Mouse (Mus musculus): ENCODE results near the gene Fcgr1. TPM values are rescaled to one million over a fixed set of nuclear protein-coding genes. Genes with fewer than 3 reads are reported as not detected.
"Not testable (repeated sequence)": the region's sequence is repeated elsewhere in the genome, so short reads cannot be mapped to it uniquely, and the experiment has no call there.

The Fcgr1 gene
- polyA plus RNA-seq, 1 experiment = not detected

GRCm38 (mm10) chr3:96273591-96274465 is 19.9 kb downstream of the Fcgr1 start:
- Histone ChIP-seq H3K27ac (ENCODE audit: insufficient read depth, low read length) (no peak overlapping the region), H3K27me3 (ENCODE audit: control insufficient read depth, insufficient read depth, low read length, poor library complexity, severe bottlenecking) (no peaks in the 10 kb centered on the region), H3K9ac (ENCODE audit: low read depth, poor library complexity, severe bottlenecking) (no peak overlapping the region), H3K36me3 (ENCODE audit: control insufficient read depth, insufficient read depth, low read length, poor library complexity, severe bottlenecking) (no peaks in the 10 kb centered on the region), H3K4me1 (ENCODE audit: control insufficient read depth, insufficient read depth, low read length) (no peaks in the 10 kb centered on the region), H3K9me3 (replicated peaks; ENCODE audit: control insufficient read depth, insufficient read depth, low read length, poor library complexity, severe bottlenecking) (no peaks in the 10 kb centered on the region), H3K4me3 (ENCODE audit: low read depth, low read length) (no peak overlapping the region)
- TF ChIP-seq EP300 (IDR thresholded peaks at IDR 0.05; ENCODE audit: insufficient read depth, low read depth, low read length) = no peak
- TF ChIP-seq POLR2A (IDR thresholded peaks at IDR 0.05; ENCODE audit: insufficient read depth, low read length) = no peak
- no peak for TF ChIP-seq CTCF (IDR thresholded peaks at IDR 0.05; ENCODE audit: low read depth, low read length)

- Histone ChIP-seq H3K9me3 (replicated peaks; ENCODE audit: control insufficient read depth, insufficient read depth, low read length, poor library complexity, severe bottlenecking) (no peaks in the 10 kb centered on the region), H3K9ac (ENCODE audit: low read depth, poor library complexity, severe bottlenecking) (peak within 1 kb of the TSS; percentile 98), H3K27me3 (ENCODE audit: control insufficient read depth, insufficient read depth, low read length, poor library complexity, severe bottlenecking) (no peaks in the 10 kb centered on the region), H3K36me3 (ENCODE audit: control insufficient read depth, insufficient read depth, low read length, poor library complexity, severe bottlenecking) (no peaks in the 10 kb centered on the region), H3K27ac (ENCODE audit: insufficient read depth, low read length) (peak within 1 kb of the TSS; percentile 100), H3K4me1 (ENCODE audit: control insufficient read depth, insufficient read depth, low read length) (no peaks in the 10 kb centered on the region), H3K4me3 (ENCODE audit: low read depth, low read length) (peak within 1 kb of the TSS; percentile 96)
- TF ChIP-seq EP300 (IDR thresholded peaks at IDR 0.05; ENCODE audit: insufficient read depth, low read depth, low read length) (0 out of 2 replicates have a peak, but pooled peaks have one; percentile 17), POLR2A (IDR thresholded peaks at IDR 0.05; ENCODE audit: insufficient read depth, low read length) (peak; percentile 100), CTCF (IDR thresholded peaks at IDR 0.05; ENCODE audit: low read depth, low read length) (no peak)
Measured at GRCm38 (mm10) chr3:96269511-96270474, 24.0 kb downstream of the Fcgr1 start, which contains the start of gene Hist2h2bb. Gene Hist2h2bb, plus strand, starts transcription at chr3:96269752.

- not testable (repeated sequence) for H3K9me3 ChIP-seq (replicated peaks; ENCODE audit: control insufficient read depth, insufficient read depth, low read length, poor library complexity, severe bottlenecking); H3K4me1 ChIP-seq (ENCODE audit: control insufficient read depth, insufficient read depth, low read length)
- TF ChIP-seq POLR2A (IDR thresholded peaks at IDR 0.05; ENCODE audit: insufficient read depth, low read length) = peak; percentile 74
Measured at GRCm38 (mm10) chr3:96268776-96269378, 24.9 kb downstream of the Fcgr1 start.

GRCm38 (mm10) chr3:96268051-96268775 is 25.6 kb downstream of the Fcgr1 start, which contains the start of gene Hist2h3b:
Gene Hist2h3b, plus strand, starts transcription at chr3:96268654.
- Histone ChIP-seq H3K9ac (ENCODE audit: low read depth, poor library complexity, severe bottlenecking) (peak within 1 kb of the TSS; percentile 98), H3K4me1 (ENCODE audit: control insufficient read depth, insufficient read depth, low read length) (no peaks in the 10 kb centered on the region), H3K4me3 (ENCODE audit: low read depth, low read length) (peak within 1 kb of the TSS; percentile 96), H3K36me3 (ENCODE audit: control insufficient read depth, insufficient read depth, low read length, poor library complexity, severe bottlenecking) (no peaks in the 10 kb centered on the region), H3K27me3 (ENCODE audit: control insufficient read depth, insufficient read depth, low read length, poor library complexity, severe bottlenecking) (no peaks in the 10 kb centered on the region), H3K27ac (ENCODE audit: insufficient read depth, low read length) (peak within 1 kb of the TSS; percentile 100), H3K9me3 (replicated peaks; ENCODE audit: control insufficient read depth, insufficient read depth, low read length, poor library complexity, severe bottlenecking) (no peaks in the 10 kb centered on the region)
- peak; percentile 78 for TF ChIP-seq POLR2A (IDR thresholded peaks at IDR 0.05; ENCODE audit: insufficient read depth, low read length)
- no peak for TF ChIP-seq EP300 (IDR thresholded peaks at IDR 0.05; ENCODE audit: insufficient read depth, low read depth, low read length)

More at GRCm38 (mm10) chr3:96268776-96269378, 24.9 kb downstream of the Fcgr1 start:
- peak overlapping the region; percentile 100 for H3K27ac ChIP-seq (ENCODE audit: insufficient read depth, low read length)
- H3K27me3 ChIP-seq (ENCODE audit: control insufficient read depth, insufficient read depth, low read length, poor library complexity, severe bottlenecking); H3K36me3 ChIP-seq (ENCODE audit: control insufficient read depth, insufficient read depth, low read length, poor library complexity, severe bottlenecking): not testable (repeated sequence)
- peak overlapping the region; percentile 98 for H3K9ac ChIP-seq (ENCODE audit: low read depth, poor library complexity, severe bottlenecking)
- H3K4me3 ChIP-seq (ENCODE audit: low read depth, low read length) = peak overlapping the region; percentile 96

- Histone ChIP-seq H3K27me3 (ENCODE audit: control insufficient read depth, insufficient read depth, low read length, poor library complexity, severe bottlenecking) (no peaks in the 10 kb centered on the region), H3K4me1 (ENCODE audit: control insufficient read depth, insufficient read depth, low read length) (no peaks in the 10 kb centered on the region), H3K27ac (ENCODE audit: insufficient read depth, low read length) (peak overlapping the region; percentile 98), H3K9ac (ENCODE audit: low read depth, poor library complexity, severe bottlenecking) (peak overlapping the region; percentile 85), H3K36me3 (ENCODE audit: control insufficient read depth, insufficient read depth, low read length, poor library complexity, severe bottlenecking) (no peaks in the 10 kb centered on the region), H3K9me3 (replicated peaks; ENCODE audit: control insufficient read depth, insufficient read depth, low read length, poor library complexity, severe bottlenecking) (no peaks in the 10 kb centered on the region), H3K4me3 (ENCODE audit: low read depth, low read length) (no peak overlapping the region)
- TF ChIP-seq POLR2A (IDR thresholded peaks at IDR 0.05; ENCODE audit: insufficient read depth, low read length) (no peak), EP300 (IDR thresholded peaks at IDR 0.05; ENCODE audit: insufficient read depth, low read depth, low read length) (no peak), CTCF (IDR thresholded peaks at IDR 0.05; ENCODE audit: low read depth, low read length) (no peak)
Measured at GRCm38 (mm10) chr3:96267541-96267940, 26.2 kb downstream of the Fcgr1 start.
